Mouse (Mus musculus): ENCODE data around the gene Zfp286.

The Zfp286 gene

GRCm38 (mm10) chr11:62788935-62789616, at the start of gene Zfp286:
TSS of gene Zfp286 (minus strand) at chr11:62789462.
- peak; percentile 89 for DNase-seq (ENCODE audit: low spot score)

- no peak for DNase-seq (ENCODE audit: low spot score)
These were observed 42.6 kb upstream of the Zfp286 start for GRCm38 (mm10) chr11:62831906-62832305.

- DNase-seq (ENCODE audit: low spot score): no peak
These were observed 41.1 kb upstream of the Zfp286 start for GRCm38 (mm10) chr11:62830387-62830786.

GRCm38 (mm10) chr11:62827911-62828310, 38.6 kb upstream of the Zfp286 start:
- no peak for DNase-seq (ENCODE audit: low spot score)

- no peak for DNase-seq (ENCODE audit: low spot score)
These were observed 37.9 kb upstream of the Zfp286 start for GRCm38 (mm10) chr11:62827135-62827534.

GRCm38 (mm10) chr11:62826106-62826733, 37.0 kb upstream of the Zfp286 start:
- no peak for DNase-seq (ENCODE audit: low spot score)

GRCm38 (mm10) chr11:62825222-62826105, 36.2 kb upstream of the Zfp286 start:
- DNase-seq (ENCODE audit: low spot score): peak; percentile 55

GRCm38 (mm10) chr11:62824211-62824610, 34.9 kb upstream of the Zfp286 start:
- DNase-seq (ENCODE audit: low spot score): no peak

- DNase-seq (ENCODE audit: low spot score): no peak
These were observed 32.6 kb upstream of the Zfp286 start for GRCm38 (mm10) chr11:62821893-62822292.

GRCm38 (mm10) chr11:62820661-62821437, 31.6 kb upstream of the Zfp286 start:
- no peak for DNase-seq (ENCODE audit: low spot score)

GRCm38 (mm10) chr11:62820059-62820541, 30.8 kb upstream of the Zfp286 start, which contains the start of gene Trim16:
TSS of gene Trim16 (plus strand) at chr11:62820231.
- no peak for DNase-seq (ENCODE audit: low spot score)

GRCm38 (mm10) chr11:62819059-62819686, 29.9 kb upstream of the Zfp286 start:
- DNase-seq (ENCODE audit: low spot score): no peak

- no peak for DNase-seq (ENCODE audit: low spot score)
These were observed 27.3 kb upstream of the Zfp286 start for GRCm38 (mm10) chr11:62816591-62816990.

GRCm38 (mm10) chr11:62815438-62815837, 26.2 kb upstream of the Zfp286 start:
- no peak for DNase-seq (ENCODE audit: low spot score)

GRCm38 (mm10) chr11:62814625-62815024, 25.4 kb upstream of the Zfp286 start:
- DNase-seq (ENCODE audit: low spot score): no peak

- DNase-seq (ENCODE audit: low spot score): no peak
These were observed 24.8 kb upstream of the Zfp286 start for GRCm38 (mm10) chr11:62813970-62814624.

GRCm38 (mm10) chr11:62813497-62813896, 24.2 kb upstream of the Zfp286 start:
- DNase-seq (ENCODE audit: low spot score): no peak

- no peak for DNase-seq (ENCODE audit: low spot score)
These were observed 23.0 kb upstream of the Zfp286 start for GRCm38 (mm10) chr11:62812268-62812667.

- no peak for DNase-seq (ENCODE audit: low spot score)
These were observed 19.9 kb upstream of the Zfp286 start for GRCm38 (mm10) chr11:62809201-62809600.

GRCm38 (mm10) chr11:62807965-62808364, 18.7 kb upstream of the Zfp286 start:
- DNase-seq (ENCODE audit: low spot score): no peak

GRCm38 (mm10) chr11:62804119-62804518, 14.9 kb upstream of the Zfp286 start:
- no peak for DNase-seq (ENCODE audit: low spot score)

Data from yolk sac, embryonic 10.5 days (tissue).